Mouse (Mus musculus): ENCODE data around the gene Gmnc.

DNA sequence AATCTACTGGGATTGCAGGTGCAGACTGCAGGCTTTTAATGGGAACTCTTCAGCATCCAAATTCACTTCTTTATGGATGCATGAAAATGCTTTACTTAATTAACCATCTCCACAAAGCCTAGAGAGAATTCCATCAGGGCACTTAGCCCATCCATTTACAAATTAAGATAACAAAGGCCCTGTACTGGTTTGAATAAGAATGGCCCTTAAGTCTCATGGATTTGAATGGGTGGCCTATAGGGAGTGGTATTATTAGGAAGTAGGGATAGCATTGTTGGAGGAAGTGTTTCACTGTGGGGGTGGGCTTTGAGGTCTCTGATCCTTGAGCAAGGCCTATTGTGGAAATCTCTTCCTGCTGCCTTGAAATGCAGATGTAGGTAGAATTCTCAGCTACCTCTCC, 29.5 kb downstream of the Gmnc start:
- no peak for TF ChIP-seq ZNF384 (IDR thresholded peaks at IDR 0.05; ENCODE audit: low read depth, low read length)
- TF ChIP-seq HCFC1 (IDR thresholded peaks at IDR 0.05; ENCODE audit: borderline replicate concordance, insufficient read depth, low read length): no peak
- TF ChIP-seq MAFK (IDR thresholded peaks at IDR 0.05; ENCODE audit: insufficient read depth, low read depth, low read length): no peak
- TF ChIP-seq CHD2 (IDR thresholded peaks at IDR 0.05; ENCODE audit: low read depth, low read length): peak; percentile 53; the same call in 1 of the 2 replicates

All from ES-E14 (cell line).